Mouse (Mus musculus): Measurements from ENCODE around the gene 4930519G04Rik. TPM values are rescaled to one million over a fixed set of nuclear protein-coding genes. Genes with fewer than 3 reads are reported as not detected.
A peak's percentile ranks its signal among the peaks of the same experiment; 100 is the strongest.

Gene 4930519G04Rik
- polyA plus RNA-seq, 1 experiment from 2014 or later, result not detected

Small RNA genes lying within 50 kb of the gene (microRNA-seq; reads per million reads assigned to microRNA genes)
- 11.1 reads per million, percentile 26 among the genes with 10 or more reads in this experiment for gene Mir6240

Other genes starting within 250 kb of the 4930519G04Rik start
- gene Trpv4, start 195.2 kb upstream of the 4930519G04Rik start, polyA plus RNA-seq (2015; fragmentation: Nextera tagmentation; extraction: Ambion mirVana), result 1.00 and 2.4 TPM in 2 replicates
- 45.9 and 70.4 TPM in 2 replicates for gene Gltp, start 162.7 kb upstream of the 4930519G04Rik start, polyA plus RNA-seq (2015; fragmentation: Nextera tagmentation; extraction: Ambion mirVana)
- gene Tchp, start 145.9 kb upstream of the 4930519G04Rik start, polyA plus RNA-seq (2015; fragmentation: Nextera tagmentation; extraction: Ambion mirVana), result 8.6 TPM in 2 replicates
- gene Ankrd13a, start 79.0 kb upstream of the 4930519G04Rik start, polyA plus RNA-seq (2015; fragmentation: Nextera tagmentation; extraction: Ambion mirVana), result 28.3 and 42.0 TPM in 2 replicates
- 31.0 and 43.2 TPM in 2 replicates for gene Git2, start 78.1 kb upstream of the 4930519G04Rik start, polyA plus RNA-seq (2015; fragmentation: Nextera tagmentation; extraction: Ambion mirVana)
- gene 1500011B03Rik, start 30.2 kb upstream of the 4930519G04Rik start, polyA plus RNA-seq (2015; fragmentation: Nextera tagmentation; extraction: Ambion mirVana), result 39.0 and 52.9 TPM in 2 replicates
- not detected in 2 replicates for gene Gm9936, start 5.0 kb downstream of the 4930519G04Rik start, polyA plus RNA-seq (2015; fragmentation: Nextera tagmentation; extraction: Ambion mirVana)
- 7.3 and 19.6 TPM in 2 replicates for gene Oasl2, start 43.3 kb downstream of the 4930519G04Rik start, polyA plus RNA-seq (2015; fragmentation: Nextera tagmentation; extraction: Ambion mirVana)
- 0.63 and 0.91 TPM in 2 replicates for gene Oasl1, start 69.6 kb downstream of the 4930519G04Rik start, polyA plus RNA-seq (2015; fragmentation: Nextera tagmentation; extraction: Ambion mirVana)
- gene 2210016L21Rik, start 88.5 kb downstream of the 4930519G04Rik start, polyA plus RNA-seq (2015; fragmentation: Nextera tagmentation; extraction: Ambion mirVana), result 36.0 and 40.0 TPM in 2 replicates
- 0.15 and 0.39 TPM in 2 replicates for gene Hnf1a, start 117.4 kb downstream of the 4930519G04Rik start, polyA plus RNA-seq (2015; fragmentation: Nextera tagmentation; extraction: Ambion mirVana)
- gene Sppl3, start 157.5 kb downstream of the 4930519G04Rik start, polyA plus RNA-seq (2015; fragmentation: Nextera tagmentation; extraction: Ambion mirVana), result 17.8 and 22.4 TPM in 2 replicates
- 13.5 and 17.4 TPM in 2 replicates for gene Gm10401, start 244.6 kb downstream of the 4930519G04Rik start, polyA plus RNA-seq (2015; fragmentation: Nextera tagmentation; extraction: Ambion mirVana)